Mouse (Mus musculus): ENCODE data around the gene Hoxb1. TPM values are rescaled to one million over a fixed set of nuclear protein-coding genes. Genes with fewer than 3 reads are reported as not detected.

The Hoxb1 gene
- total and polyA plus RNA-seq, 3 experiments, result not detected

GRCm38 (mm10) chr11:96350341-96350624 lies 15.3 kb upstream of the Hoxb1 start, which contains the start of gene Hoxb2:
Gene Hoxb2 (plus strand): TSS chr11:96350525.
- no peak for DNase-seq

GRCm38 (mm10) chr11:96350791-96351190 lies 14.8 kb upstream of the Hoxb1 start:
- DNase-seq, result peak; percentile 32

- peak; percentile 71 for DNase-seq
Observed at GRCm38 (mm10) chr11:96351312-96351711, 14.2 kb upstream of the Hoxb1 start.

DNA sequence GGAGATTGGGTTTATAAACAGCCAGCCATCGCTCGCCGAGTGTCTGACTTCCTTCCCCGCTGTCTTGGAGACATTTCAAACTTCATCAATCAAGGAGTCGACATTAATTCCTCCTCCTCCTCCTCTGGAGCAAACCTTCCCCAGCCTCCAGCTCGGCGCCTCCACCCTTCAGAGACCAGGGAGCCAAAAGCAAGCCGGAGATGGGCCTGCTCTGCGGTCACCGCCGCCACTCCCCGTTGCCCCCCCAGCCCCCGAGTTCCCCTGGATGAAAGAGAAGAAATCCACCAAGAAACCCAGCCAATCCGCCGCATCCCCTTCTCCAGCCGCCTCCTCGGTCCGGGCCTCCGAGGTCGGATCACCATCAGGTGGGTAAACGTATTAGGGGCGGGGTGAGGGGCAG lies 13.7 kb upstream of the Hoxb1 start:
- DNase-seq, result peak; percentile 88

DNA sequence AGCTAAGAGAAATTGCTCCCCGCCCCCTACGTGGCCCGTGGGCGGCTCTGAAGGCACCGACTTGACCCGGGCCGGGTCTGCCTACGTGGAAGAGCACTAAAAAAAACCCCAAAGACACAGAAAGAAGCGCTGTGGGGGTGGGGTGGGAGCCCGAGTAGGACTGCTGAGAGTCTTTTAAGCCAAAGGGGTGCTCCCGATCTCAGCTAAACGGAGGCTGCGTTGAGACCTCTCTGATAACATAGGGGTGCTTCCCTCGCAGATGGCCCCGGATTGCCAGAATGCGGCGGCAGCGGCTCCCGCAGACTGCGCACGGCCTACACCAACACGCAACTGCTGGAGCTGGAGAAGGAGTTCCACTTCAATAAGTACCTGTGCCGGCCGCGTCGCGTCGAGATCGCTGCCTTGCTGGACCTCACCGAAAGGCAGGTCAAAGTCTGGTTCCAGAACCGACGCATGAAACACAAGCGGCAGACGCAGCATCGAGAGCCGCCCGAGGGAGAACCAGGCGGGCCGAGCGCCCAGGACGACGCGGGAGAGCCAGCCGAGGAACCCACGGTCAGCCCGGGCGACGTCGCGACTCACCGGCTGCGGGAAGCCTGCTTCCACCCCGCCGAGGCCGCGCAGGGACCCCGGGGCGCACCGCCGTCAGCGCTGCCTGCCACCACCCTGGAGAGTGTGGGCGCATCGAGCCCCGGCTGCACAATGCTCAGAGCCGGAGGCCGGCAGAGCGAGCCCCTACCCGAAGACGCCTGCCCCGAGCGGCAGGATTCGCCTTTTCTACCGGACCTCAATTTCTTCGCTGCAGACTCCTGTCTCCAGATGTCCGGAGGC lies 12.6 kb upstream of the Hoxb1 start:
- peak; percentile 82 for DNase-seq

DNA sequence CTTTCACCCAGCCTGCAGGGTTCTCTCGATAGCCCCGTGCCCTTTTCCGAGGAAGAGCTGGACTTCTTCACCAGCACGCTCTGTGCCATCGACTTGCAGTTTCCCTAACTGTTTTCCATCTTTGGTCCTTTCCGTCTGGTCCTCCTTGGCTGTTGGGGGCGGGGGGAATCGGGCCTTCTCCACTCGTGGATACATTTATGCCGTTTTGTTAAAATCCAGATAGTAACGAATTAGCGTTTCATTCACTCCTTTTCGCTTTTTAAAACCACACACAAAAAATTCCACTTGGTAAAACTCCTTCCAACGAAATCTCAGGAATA lies 12.1 kb upstream of the Hoxb1 start:
- no peak for DNase-seq

GRCm38 (mm10) chr11:96353939-96354338 lies 11.6 kb upstream of the Hoxb1 start:
- no peak for DNase-seq

DNA sequence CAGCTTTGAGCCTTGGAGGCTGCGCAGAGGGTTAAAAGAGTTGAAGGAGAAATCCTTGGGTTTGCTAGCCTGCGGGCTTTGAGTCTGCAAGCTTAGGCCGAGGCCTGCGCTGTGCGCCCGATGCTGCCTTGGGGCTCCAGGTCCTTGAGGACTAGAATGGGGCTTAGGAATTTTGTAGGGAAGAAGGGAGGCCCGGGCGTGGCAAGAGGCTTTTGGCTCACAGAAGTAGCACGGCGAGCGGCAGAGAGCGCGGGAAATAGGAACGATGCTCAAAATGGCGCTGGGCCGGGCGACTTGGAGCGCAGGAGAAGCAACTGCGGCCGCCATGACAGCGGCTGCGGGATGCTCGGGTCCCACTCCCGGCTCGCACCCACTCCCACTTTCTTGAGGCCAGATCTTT lies 11.2 kb upstream of the Hoxb1 start:
- peak; percentile 83 for DNase-seq

DNA sequence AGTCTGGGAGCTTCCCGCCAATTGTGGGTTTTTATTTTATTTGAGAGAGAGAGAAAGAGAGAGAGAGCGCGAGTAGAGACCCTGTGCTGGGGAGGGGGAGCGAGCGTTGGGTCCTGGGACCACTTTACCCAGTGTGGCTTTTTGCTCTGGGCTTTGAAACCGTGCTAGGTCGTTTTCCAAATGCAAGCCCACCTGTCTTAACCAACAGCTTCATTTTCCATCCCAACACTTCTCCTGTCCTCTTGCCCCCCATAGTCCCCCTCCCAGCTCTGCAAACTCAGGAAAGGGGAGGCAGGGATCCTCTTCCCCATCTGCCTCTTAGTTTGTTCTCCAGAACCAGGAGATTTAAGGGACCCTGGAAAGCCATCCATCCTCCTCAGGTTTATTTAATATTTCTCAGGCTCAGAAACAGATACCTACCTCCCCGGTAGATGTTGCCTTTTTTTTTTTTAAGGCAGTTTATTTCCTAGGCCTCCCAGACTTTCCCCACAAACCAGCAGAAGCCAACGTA lies 10.7 kb upstream of the Hoxb1 start:
- peak; percentile 29 for DNase-seq

GRCm38 (mm10) chr11:96363807-96364206 lies 1.7 kb upstream of the Hoxb1 start:
- no peak for DNase-seq

GRCm38 (mm10) chr11:96366092-96367041 lies 815 bp downstream of the Hoxb1 start:
- peak; percentile 28 for DNase-seq

DNA sequence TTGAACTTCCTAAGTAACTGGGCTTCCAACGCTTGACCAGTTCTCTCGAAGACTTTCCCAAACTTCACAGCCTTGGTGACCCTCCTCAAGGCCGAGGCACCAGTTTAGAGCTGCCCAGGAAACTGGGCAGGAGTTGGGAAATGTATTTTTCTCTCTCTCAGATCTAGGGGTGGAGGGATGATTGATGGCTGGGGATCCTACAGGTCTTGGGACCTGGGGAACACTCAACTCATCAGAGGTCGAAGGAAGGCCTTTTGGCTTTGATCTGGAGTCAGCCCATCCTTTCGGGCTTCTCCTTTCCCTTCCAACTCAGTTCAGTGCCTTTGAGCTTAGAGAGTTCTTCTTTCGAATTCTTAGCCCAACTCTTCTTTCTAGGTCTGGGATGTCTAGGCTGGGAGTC lies 1.6 kb downstream of the Hoxb1 start:
- DNase-seq, result no peak

GRCm38 (mm10) chr11:96368686-96369085 lies 3.1 kb downstream of the Hoxb1 start:
- DNase-seq, result no peak

DNA sequence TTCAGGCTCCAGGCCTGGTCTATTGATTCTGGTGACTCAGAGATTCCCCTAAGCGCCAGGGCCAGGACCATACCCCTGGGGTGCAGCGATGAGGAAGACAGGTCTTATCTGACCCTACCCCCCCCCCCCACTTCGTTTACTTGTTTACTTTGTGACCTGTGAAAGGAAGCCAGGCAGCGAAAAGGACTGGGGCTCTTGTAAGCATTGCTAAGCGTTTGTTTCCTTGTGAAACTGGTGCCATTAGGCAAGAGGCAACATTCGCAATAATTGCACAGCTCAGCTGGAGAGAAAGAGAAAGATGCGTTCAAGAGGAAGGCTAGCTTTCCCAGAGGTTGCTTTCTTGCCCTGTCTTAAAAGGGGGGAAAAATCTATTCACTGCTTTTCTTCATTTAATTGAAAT lies 3.6 kb downstream of the Hoxb1 start:
- DNase-seq, result no peak

DNA sequence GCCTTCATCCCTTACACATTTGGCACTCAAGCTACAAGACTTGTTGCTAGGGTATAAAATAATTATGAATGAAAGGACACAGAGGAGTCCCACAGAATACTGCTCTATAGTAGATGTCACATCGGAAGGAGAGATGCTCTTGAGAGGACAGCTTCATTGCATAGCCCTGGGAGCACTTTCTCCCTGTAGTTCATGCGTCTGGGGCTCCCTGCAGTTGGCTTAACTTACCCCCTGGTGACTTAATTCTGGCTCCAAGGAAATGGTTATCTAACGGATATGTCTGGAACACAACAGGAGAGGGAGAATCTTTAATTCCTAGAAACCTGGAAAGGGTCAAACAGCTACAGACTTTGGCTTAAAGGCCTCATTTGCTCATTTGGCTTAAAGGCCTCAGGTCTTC lies 6.2 kb downstream of the Hoxb1 start:
- DNase-seq, result no peak

DNA sequence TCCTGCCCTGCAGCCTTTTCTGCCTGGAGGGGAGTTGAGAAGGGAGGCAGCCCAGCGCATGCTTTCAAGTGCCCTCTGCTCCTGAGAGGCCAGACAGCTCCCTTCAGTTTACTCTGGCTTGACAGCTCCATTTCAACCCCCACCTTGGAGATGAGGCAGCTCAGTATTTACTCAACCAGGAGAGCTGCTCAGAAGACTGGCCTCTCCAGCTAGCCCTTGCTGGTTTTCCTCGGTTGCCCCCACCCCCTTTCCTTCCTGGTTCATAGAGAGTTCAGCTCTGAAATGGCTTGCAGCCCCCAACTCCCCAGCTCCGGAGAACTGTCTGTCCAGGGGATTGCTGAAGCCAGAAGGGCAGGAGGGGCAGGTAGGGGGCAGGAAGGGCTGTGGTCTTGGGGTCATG lies 7.0 kb downstream of the Hoxb1 start:
- DNase-seq, result no peak

- no peak for DNase-seq
Observed at GRCm38 (mm10) chr11:96374810-96375209, 9.3 kb downstream of the Hoxb1 start.

GRCm38 (mm10) chr11:96383381-96383780 lies 17.8 kb downstream of the Hoxb1 start:
- no peak for DNase-seq

DNA sequence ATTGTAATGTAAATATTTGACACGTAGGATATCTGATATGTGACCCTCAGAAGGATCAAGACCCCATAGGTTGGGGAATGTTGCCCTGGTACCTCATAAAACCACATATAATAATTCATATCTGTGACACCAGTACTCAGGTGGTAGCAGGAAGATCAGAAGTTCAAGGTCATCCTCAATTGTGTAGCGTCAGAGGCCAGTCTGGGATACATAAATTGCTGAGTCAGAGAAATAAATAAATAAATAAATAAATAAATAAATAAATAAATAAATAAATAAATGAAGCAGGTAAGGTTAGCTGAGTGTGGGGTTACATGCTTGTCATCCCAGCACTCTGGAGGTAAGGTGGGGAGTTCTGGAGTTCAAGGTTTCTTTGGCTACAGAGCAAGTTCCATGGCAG lies 22.1 kb downstream of the Hoxb1 start:
- DNase-seq, result no peak

DNA sequence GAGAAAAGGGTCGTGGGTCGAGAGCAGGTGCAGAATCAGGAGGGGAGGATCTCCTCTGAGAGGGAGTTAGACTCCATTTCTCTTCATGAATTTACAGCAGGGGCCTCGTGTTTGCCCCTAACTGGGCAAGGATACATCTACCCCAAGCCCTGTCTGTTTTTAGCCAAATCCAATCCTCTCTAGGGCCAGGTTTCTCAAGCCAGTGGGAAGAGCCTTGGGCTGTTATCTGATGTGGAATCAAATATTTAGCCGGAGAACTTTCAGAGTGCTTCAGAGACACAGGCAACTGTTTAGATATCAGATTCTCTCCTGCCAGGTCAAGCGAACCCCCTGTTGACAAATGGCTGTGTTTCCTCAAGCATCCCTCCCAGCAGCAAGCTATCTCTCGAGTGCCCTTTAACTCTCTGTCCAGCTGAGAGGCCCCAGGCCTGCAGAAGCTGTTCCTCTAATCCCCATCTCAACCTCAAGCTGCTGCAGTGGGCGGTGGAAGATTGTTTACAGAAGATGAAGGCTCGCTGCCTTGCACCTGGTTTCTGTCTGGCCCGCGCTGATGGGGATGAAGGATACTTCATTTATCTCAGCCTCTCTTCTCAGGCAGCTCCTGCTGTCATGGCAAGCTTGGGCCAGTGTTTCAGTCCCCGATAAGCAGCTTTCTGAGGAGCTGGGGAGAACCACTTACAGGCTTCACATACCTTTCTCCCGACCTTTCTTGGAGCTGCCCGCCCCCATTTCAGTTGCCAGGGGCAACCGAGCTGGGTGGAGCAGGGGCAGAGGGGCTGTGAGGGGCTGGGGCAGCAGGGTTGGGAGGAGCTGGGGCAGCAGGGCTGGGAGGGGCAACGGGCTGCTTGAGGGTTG lies 31.4 kb downstream of the Hoxb1 start:
- no peak for DNase-seq

DNA sequence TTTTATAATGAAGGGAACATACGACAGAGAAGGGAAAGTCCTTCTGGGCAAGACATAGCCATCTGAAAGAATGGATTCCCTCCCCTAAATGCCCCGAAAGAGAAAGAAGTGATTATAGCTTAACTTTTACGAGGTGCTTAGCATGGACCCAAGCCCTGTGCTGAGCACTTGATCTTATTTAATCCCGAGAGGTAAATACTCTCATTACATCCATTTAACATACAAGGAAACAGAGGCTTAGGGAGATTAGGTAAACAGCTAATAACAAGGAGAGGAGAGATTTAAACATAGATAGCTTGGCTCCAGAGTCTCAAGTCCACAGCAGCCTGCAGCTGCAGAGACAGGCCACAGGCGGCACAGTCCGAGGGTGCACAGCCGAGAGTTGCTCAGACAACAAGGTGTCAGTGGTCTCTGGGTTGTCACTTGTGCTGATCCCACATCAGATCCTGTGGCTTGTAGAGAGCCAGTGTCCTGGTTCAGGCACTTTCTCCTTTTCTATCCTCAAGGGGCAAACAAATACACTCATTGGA lies 32.3 kb downstream of the Hoxb1 start:
- DNase-seq, result no peak

- DNase-seq, result peak; percentile 53
Observed at GRCm38 (mm10) chr11:96399923-96400322, 34.4 kb downstream of the Hoxb1 start.

All from adrenal gland, adult 2 months (tissue).